Mouse (Mus musculus) lung, adult 2 months (tissue): Measurements from ENCODE around the gene Glg1. TPM values are rescaled to one million over a fixed set of nuclear protein-coding genes. Genes with fewer than 3 reads are reported as not detected.

Source experiments
- DNase-seq: peaks from one replicate; pipeline ENCODE4 v3.0.0; 2022
- H3K4me1 ChIP-seq: fragments of 200-500 bp; 2 replicates; pipeline ENCODE4 v1.6.1; 2011; ENCODE audit warnings: low read length; ENCODE audit not compliant: control insufficient read depth, insufficient read depth
- H3K4me3 ChIP-seq: fragments of 200-500 bp; replicated peaks from 2 replicates; pipeline ENCODE3; 2011; ENCODE audit warnings: low read depth, mild to moderate bottlenecking, control low read depth, low read length; ENCODE audit errors: extremely low read depth
- CTCF ChIP-seq: fragments of 200-500 bp; IDR thresholded peaks from 2 replicates; pipeline ENCODE4 v1.5.1; 2011; ENCODE audit warnings: mild to moderate bottlenecking, low read length, control low read depth; ENCODE audit not compliant: insufficient read depth
- POLR2A ChIP-seq: fragments of 200-500 bp; IDR thresholded peaks from 2 replicates; pipeline ENCODE4 v1.6.1; 2011; ENCODE audit warnings: low read depth, mild to moderate bottlenecking, control low read depth, low read length, borderline replicate concordance; ENCODE audit errors: extremely low read depth
- WGBS: fragments of 180-500 bp; shearing (Covaris S2); methylation state at CpG from one replicate; pipeline ENCODE4 v1.1.7; 2018; 5-methylcytosine and 5-hydroxymethylcytosine counted together
- polyA plus RNA-seq: library from polyadenylated mRNA; depleted of rRNA; stranded (reverse); fragments of >200 nt; gene quantifications from 2 replicates; pipeline ENCODE4 v1.2.3, GENCODE M21; 2012

Gene Glg1
- polyA plus RNA-seq, 1 experiment, result 44.7 TPM

DNA sequence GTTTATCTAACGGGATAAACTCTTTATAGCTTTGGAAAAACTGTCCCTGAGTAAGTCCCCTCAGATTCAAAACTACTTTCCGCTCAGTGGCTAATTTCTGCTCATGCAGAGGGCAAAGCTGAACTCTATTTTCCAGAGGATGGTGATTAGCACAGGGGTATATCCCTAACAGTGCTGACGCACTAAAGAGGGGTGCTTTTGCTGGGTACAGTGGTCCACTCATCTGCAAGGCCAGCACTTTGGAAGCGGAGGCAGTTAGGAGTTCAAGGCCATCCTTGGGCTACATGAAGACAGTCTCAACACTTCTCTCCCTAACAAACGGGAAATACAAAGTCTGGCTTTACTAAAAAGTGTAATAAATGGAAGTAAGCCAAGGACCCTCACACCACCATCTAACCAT is 45.6 kb downstream of the Glg1 start:
- no peak for TF ChIP-seq POLR2A
- no peak for TF ChIP-seq CTCF
- 0 out of 2 replicates have a peak, but pooled peaks cover 3% of the 10 kb centered on the region for H3K4me1 ChIP-seq
- no peak for DNase-seq
- no peak overlapping the region for H3K4me3 ChIP-seq
- WGBS, result 85% methylated on average over 5 of the region's 5 CpGs

- no peak for TF ChIP-seq POLR2A
- no peak for TF ChIP-seq CTCF
- H3K4me3 ChIP-seq, result no peak overlapping the region
- 87% methylated on average over 2 of the region's 2 CpGs for WGBS
- 0 out of 2 replicates have a peak, but pooled peaks cover 3% of the 10 kb centered on the region for H3K4me1 ChIP-seq
- no peak for DNase-seq
These were observed 47.8 kb downstream of the Glg1 start for GRCm38 (mm10) chr8:111211180-111211579.

DNA sequence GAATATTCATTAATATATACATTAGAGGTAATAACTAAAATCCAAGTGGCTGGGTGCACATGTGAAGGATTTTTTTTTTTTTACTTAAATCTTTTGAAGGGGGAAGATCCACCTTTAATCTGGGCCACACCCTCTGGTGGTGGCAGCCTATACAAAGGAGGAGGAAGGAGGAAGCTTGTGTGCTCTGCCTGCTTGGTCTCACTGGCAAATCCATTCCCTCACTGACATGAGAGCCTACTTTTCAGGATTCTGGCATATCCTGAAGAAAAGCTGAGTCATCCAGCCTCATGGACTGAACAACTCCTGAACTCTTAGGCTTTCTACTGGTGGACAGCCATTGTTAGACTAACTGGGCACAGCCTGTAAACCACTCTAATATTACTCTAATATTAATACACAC is 49.1 kb downstream of the Glg1 start:
- TF ChIP-seq POLR2A, result no peak
- TF ChIP-seq CTCF, result no peak
- Histone ChIP-seq H3K4me3 (no peak overlapping the region), H3K4me1 (peaks cover 3% of the 10 kb centered on the region; the same call in 1 of the 2 replicates)
- DNase-seq, result no peak

DNA sequence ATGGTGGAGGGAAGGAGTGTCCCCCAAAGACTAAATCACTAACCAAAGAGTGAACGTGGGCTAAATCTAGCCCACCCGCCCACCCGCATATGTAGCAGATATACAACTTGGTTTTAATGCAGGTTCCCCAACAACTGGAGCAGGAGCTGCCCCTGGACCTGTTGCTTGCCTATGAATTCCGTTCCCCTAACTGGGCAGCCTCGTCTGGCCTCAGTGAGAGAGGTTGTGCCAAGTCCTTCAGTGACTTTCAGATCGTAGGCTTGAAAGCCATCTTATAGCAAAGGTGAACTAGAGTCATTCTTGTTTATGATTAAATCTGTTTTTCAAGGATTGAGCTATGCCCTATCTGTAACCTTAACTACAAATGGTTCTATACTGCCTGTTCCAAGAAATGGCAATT is 52.7 kb downstream of the Glg1 start:
- no peak for TF ChIP-seq CTCF
- no peak for TF ChIP-seq POLR2A
- no peak overlapping the region for H3K4me3 ChIP-seq
- DNase-seq, result no peak
- 77% methylated on average over 6 of the region's 6 CpGs for WGBS
- peaks cover 3% of the 10 kb centered on the region; the same call in 1 of the 2 replicates for H3K4me1 ChIP-seq

GRCm38 (mm10) chr8:111205033-111205432 is 54.0 kb downstream of the Glg1 start:
- DNase-seq, result no peak
- Histone ChIP-seq H3K4me1 (peaks cover 3% of the 10 kb centered on the region; the same call in 1 of the 2 replicates), H3K4me3 (no peak overlapping the region)
- no peak for TF ChIP-seq POLR2A
- TF ChIP-seq CTCF, result no peak
- 78% methylated on average over 6 of the region's 6 CpGs for WGBS

DNA sequence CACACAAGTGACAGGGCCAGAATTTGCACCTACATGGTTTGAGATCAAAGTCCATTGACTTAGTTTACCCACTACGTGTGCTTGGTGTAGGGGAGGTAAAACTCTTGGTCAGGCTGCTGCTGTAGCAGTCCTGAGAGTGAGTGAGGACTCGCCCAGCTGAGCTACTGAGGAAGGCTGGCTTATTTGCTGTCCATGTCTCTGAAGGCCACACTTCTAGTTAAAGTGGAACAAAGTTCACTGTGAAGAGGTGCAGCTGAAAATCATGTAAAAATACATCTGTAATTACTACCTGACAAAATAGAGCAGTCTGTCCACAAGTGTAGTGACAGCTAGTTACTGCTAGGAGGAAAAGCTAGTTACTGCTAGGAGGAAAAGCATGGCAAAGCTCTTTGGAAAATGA is 55.7 kb downstream of the Glg1 start:
- TF ChIP-seq CTCF (no peak), POLR2A (no peak)
- Histone ChIP-seq H3K4me1 (no peaks in the 10 kb centered on the region; the same call in 1 of the 2 replicates), H3K4me3 (no peak overlapping the region)
- 85% methylated on average over 2 of the region's 2 CpGs for WGBS
- DNase-seq, result no peak

DNA sequence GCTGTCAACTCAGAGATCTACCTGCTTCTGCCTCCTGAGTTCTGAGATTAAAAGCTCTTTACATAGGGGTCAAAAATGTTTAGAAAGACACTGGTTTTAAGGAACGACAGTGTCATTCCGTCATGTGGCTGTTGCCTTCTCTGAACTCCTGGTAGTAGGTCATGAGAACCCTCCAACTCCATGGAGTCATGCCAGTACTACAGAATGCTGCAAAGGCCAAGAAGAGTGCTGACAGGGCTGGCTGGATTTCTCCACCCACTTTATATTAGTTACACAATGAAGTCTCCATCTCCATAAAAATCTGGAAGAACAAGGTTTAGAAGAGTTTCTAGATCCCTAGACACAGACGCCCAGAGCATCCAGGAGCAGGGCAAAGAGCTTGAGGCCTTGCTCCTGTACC is 61.0 kb downstream of the Glg1 start:
- no peak for DNase-seq
- WGBS, result 81% methylated on average over 3 of the region's 3 CpGs
- Histone ChIP-seq H3K4me1 (no peaks in the 10 kb centered on the region), H3K4me3 (no peak overlapping the region)
- TF ChIP-seq POLR2A (no peak), CTCF (no peak)

GRCm38 (mm10) chr8:111196181-111196580 is 62.8 kb downstream of the Glg1 start:
- no peak for DNase-seq
- Histone ChIP-seq H3K4me3 (no peak overlapping the region), H3K4me1 (no peaks in the 10 kb centered on the region)
- no peak for TF ChIP-seq POLR2A
- no peak for TF ChIP-seq CTCF

- TF ChIP-seq CTCF (no peak), POLR2A (no peak)
- DNase-seq, result no peak
- 82% methylated on average over 6 of the region's 6 CpGs for WGBS
- Histone ChIP-seq H3K4me3 (no peak overlapping the region), H3K4me1 (no peaks in the 10 kb centered on the region)
These were observed 70.3 kb downstream of the Glg1 start for GRCm38 (mm10) chr8:111188594-111189211.

GRCm38 (mm10) chr8:111187470-111187869 is 71.5 kb downstream of the Glg1 start:
- no peak for DNase-seq
- Histone ChIP-seq H3K4me1 (no peaks in the 10 kb centered on the region), H3K4me3 (no peak overlapping the region)
- TF ChIP-seq CTCF (no peak), POLR2A (no peak)
- WGBS, result 91% methylated on average over 7 of the region's 7 CpGs
